Mouse (Mus musculus): ENCODE results near the gene Als2cl.

Gene Als2cl

GRCm38 (mm10) chr9:110881953-110882352 is 2.3 kb downstream of the Als2cl start:
- DNase-seq = no peak

DNA sequence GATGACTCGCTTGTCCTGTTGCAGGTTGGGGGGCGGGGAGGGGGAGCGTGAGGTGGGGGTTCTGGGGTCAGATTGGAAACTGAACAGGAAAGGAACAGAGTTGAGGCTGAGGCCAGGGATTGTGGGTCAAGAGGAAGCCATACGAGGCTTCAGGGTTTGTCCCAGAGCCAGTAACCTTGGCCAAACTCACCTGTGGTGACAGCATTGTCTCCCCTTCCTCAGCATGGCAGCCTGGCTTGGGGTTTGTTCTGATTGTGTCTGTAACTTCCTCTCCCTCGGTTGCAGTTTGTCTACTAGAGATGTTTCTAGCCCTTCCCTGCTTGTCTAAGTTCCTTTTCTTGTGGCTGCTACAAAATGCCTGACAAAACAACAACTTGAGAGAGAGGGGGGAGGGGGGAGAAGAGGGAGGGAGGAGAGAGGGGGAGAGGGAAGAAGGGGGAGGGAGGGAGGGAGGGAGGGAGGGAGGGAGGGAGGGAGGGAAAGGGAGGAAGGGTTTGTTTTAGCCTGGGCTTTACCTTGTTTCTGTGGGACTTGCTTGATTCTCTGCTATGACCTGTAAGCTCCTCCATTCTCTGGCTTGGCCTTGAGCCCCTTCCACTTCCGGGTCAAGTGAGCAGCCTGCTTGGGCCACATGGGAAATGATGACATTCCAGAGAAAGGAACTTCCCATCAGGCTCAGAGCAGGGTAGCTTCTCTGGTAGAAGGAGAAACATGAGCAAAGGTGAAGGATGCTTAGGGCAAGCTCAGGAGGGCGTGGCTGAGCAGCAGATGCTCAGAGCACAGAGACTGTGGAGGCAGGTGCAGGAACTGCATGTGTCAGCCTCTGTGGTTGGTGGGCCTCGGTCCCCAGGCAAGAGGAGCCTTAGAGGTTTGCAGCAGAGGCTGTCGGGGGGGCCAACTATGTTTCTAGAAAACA is 8.0 kb downstream of the Als2cl start:
- no peak for DNase-seq

DNA sequence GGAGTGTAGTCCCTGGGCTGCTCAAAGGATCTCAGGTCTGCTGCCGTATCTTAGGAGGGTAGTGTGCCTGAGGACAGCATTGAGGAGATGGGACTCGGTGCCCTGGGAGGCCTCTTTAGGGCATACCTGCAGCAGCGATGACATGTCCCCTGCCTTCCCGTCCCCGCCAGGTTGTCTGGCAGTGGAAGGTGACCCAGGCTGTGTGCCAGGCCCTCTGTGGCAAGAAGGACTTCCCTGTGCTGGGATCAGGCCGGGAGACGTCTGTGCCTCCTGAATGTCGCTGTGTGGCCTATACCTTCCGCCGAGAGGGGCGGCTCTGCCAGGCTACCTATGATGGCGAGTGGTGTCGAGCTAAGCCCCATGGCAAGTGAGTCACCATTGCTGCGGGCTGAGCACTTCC is 9.3 kb downstream of the Als2cl start:
- no peak for DNase-seq

- DNase-seq = no peak
These were observed 10.5 kb downstream of the Als2cl start for GRCm38 (mm10) chr9:110890026-110890783.

DNA sequence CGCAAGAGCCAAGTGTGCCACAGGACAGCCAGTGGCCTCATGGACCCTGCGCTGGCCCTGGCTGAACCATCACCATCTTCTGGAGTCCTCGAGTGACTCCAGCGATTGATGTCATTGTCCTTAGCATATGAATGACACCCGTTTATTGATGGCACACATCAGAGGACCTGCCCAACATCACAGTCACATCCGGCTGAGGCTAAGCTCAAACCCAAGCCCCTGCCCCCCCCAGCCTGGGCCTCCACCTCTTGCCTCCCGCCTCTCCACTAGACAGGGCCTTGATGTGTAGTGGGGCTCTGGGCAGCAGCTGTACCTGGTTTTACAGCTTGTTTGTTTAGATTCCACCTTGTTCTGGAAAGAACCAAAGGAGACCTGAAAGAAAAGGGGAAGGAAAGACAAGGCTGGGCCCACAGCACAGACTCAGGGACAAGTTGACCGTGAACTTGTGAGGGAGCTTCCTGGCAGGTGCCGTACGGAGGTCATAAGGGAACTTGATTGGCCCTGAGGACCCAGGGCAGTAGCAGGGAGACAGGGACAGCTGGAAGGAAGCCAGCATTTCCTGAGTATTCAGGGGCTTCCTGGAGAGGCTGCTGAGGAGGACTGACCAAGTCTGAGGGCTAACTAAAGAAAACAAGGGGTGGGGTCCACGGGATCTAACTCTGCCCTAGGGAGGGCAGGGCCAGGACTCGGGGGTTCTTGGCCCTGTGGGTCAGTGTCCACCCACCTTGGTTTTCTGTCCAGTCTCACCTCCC is 11.6 kb downstream of the Als2cl start:
- DNase-seq = no peak

DNA sequence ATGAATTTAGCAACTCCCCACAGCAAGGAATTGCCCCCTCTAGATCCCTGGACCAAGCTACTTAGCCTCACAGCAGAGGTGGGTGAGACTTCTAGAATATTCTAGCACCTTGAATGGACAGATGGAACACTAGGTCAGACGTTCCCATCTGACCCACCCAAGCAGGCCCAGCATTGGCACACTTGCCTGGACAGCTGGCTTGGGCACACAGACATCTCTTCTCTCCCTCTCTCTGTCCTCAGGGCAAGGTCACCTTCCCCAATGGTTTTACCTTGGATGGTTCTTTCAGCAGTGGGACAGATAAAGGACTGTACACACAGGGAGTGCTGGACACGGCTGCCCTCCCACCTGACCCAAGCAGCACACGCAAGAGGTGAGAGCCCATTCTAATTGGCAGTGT is 12.9 kb downstream of the Als2cl start:
- DNase-seq = no peak

DNA sequence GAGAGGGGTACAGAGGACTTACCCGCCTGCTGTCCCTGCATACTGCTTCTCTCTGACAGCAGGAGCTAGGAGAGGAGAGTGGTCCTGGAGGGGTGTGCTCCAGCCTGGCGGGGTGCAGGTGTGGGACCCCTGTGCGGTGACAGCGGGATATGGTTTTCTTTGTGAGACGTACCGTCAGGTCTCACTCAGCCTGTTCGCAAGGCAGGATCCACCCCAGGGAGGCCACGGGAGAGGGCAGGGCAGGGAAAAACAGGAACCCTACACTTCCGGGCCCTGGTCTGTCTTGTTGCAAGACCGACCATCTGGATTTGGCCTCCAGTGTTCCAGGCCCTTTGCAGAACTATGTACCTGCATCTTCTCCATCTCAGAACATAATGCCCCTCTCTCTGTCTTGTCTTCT is 13.8 kb downstream of the Als2cl start:
- no peak for DNase-seq

DNA sequence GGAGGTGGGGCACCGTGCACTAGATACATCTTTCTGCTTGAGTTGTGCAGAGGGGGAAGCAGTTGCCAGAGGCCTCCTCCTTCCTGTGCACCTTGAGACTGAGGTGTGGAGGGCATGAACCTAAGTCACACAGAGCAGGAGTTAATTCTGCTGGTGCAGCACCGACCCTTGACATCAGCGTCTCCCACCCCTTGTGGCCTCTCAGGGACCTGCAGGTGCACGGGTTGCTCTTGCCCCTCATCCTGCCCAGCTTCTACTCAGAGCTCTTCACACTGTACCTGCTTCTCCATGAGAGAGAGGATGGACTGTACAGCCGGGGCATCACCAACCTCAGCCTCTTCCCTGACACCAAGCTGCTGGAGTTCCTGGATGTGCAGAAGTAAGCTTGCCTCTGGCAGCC is 15.8 kb downstream of the Als2cl start:
- no peak for DNase-seq

DNA sequence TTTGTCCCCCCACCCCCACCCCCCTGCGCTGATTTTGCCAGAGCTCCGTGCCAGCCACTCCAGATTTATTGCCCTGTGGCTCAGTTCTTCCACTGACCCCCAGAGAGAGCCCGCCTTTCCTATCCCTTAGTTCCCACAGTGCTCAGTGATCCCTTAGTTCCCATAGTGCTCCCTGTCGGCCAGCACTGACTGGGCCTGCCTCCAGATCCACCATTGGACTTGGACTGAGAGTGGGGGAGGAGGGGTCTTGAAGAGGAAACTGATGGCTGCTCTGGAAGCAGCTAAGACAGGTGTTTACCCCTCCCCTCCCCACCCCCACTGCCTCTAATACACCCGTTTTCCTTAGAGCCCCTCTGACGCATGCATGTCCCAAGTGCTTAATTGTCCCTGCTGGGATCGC is 16.3 kb downstream of the Als2cl start:
- DNase-seq = no peak

DNA sequence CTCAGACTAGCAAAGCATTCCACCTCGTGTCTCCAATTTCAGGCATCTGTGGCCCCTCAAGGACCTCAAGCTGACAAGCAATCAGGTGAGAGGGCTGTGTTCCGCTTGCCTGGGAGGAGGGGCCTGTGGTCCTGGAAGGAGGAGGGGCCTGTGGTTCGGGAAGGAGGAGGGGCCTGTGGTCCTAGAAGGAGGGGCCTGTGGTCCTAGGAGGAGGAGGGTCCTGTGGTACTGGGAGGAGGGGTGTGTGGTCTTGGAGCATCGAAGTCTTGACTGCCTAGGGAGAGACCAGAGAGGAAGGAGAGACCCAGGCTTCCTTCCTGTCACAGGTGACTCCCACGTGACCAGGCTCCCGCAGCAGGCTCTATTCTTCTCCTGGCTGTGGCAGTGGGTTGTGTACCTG is 16.9 kb downstream of the Als2cl start:
- no peak for DNase-seq

DNA sequence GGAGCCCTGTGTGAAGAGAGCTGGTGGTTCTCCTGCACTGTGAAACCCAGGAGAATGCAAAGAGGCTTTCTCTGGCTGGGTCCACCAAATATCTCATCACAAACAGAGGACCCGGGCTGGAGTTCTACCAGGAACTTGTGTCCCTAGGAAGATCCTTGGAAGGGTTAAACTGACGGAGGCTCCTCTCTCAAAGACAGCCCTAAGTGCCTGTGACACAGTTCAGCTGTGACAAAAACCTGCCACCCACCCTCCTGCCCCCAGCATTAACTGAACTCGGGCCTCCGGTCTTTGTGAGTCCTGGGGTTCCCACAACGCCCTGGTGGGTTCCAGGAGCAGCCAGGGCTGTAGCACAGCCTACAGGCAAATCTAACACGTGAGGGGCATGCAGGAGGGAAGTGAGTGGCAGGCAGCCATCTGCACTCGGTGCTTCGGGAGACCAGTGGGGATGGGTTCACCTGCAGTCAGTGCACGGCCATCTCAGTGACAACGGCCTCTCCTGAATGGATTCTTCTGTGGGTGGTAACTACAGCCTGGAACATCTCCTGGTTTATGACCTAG is 19.9 kb downstream of the Als2cl start:
- DNase-seq = no peak

DNA sequence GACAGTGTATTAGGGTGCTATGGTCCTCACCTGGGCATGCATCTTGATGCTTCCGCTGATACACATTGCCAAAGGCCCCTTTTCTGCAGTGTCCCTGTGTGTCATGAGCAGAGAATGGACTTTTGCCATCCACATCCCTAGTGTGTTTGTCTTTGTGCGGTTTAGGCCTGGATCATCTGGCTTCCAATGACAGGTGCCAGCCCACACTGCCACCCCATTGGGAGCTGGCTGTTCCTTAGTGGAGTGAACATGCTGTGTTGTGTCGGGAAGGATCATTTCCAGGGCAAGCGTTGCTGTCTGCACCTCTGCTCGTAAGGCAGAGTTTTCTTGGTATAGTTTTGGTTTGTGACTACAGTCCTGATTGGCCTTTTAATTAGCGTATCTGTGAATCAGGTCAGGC is 21.5 kb downstream of the Als2cl start:
- no peak for DNase-seq

- DNase-seq = no peak
These were observed 22.6 kb downstream of the Als2cl start for GRCm38 (mm10) chr9:110902271-110902670.

- DNase-seq = no peak
These were observed 27.6 kb downstream of the Als2cl start for GRCm38 (mm10) chr9:110907201-110907837.

DNA sequence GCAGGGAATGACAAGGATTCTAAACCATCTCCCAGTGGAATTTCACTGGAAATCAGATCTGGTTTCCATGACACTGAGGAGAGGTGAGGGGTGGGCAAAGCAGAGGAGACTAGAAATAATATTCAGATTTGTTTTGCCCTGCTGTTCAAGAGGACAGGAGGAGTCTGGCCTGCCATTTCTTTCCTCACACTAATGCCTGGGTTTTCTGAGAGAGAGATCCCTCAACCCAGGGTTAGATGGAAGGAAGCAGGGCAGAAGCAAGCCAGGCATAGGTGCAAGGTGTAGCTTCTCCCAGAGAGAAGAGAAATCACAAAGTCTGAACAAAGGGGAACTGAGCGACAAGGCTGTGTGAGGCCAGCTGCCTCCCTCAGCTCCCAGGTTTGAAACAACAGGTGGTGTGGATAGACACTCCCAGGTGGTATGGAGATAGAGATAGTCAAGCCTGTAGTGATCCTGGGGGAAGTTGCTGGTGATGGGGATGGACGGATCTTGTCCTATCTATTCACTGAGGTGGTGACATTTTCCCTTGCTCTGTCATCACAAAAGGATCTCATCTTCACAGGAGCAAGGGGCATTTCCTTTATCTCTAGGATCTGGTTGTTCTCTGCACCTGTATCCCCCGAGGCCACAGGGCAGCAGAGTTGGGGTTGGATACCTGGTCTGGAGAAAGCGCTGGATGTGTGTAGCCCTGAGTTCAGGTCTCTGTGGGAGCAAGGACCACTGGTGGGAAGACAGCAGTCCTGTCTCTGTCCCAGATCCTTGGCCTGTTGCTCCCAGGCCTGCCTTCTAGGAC is 28.4 kb downstream of the Als2cl start:
- no peak for DNase-seq

- DNase-seq = no peak
These were observed 29.0 kb downstream of the Als2cl start for GRCm38 (mm10) chr9:110908631-110909016.

- no peak for DNase-seq
These were observed 29.8 kb downstream of the Als2cl start for GRCm38 (mm10) chr9:110909371-110909967.

DNA sequence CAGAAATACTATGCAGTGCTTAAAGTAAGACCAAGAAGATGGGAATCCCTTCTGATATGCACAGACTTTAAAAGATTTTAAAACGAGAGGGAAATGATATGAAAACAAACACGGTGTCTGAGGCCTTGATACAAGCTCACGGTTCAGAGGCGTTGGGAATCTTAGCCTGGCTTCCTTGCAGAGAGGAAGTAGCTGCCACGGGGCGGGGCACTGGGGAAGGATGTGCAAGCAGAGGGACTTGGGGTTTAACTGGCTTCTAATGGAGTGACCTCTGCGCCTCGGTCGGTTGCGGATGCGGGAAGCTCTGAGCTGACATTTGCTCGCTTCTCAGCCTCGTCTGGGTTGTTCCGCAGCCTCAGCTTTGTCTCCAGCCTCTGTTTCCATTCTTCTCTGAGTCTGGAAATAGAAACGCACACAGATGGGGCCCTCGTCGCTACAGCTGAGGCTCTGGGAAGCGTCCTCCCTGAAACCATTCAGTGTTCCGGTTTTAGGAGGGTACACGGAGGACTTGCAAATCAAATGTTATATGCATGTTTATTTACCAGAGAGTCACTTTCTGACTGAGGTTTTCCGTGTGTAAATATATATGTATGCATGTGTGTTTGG is 35.1 kb downstream of the Als2cl start:
- no peak for DNase-seq

DNA sequence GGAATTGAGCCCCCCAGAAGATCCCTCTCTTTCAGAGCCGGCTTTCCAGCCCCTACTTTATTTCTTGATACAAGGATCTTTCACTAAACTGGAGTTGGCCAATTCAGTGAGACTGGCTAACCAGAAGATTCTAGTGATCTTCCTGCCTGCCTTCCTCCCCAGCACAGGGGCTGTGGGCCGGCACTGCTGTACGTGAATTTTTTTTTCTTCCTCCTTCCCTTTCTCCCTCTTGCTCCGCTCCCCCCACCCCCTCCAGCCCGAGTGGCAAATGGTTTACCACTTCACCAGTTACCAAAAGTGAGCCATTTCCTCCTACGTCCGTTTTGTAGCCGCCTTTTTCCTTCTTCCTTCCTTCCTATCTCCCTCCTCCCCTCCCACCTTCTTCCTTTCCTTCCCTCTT is 35.8 kb downstream of the Als2cl start:
- no peak for DNase-seq

- DNase-seq = no peak
These were observed 37.1 kb downstream of the Als2cl start, which contains the start of gene Fam240a for GRCm38 (mm10) chr9:110916786-110917185. TSS of gene Fam240a (minus strand) at chr9:110916861.

Data from cerebellum, adult 8-10 months (tissue).